ENCODE assay signal across 21 mouse cellular contexts in the genomic region with DNA sequence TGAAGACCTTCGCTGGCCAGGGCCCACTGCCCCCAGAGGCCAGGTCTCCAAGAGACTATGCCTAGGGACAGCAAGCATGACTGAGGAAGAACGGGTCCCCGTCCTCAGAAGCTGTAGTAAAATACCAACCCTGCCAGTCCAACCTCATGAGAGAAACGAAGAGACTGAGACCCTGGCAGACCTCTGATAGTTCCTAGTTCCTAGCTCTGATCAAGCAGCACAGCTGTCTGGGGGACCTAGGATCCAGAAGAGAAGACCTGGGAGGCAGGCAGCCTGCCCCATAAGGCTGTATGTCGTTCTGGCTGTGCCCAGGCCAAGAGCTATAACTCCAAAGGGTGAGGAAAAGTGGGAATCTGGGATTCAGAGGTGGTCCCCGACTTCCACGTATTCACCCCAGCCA. TPM values are rescaled to one million over a fixed set of nuclear protein-coding genes. Genes with fewer than 3 reads are reported as not detected.
DNase-seq lines count a peak whose midpoint lies in the region; ATAC-seq and TF ChIP-seq lines count a peak whose summit lies in the region.
"Had no signal": no experiment of that assay in that cellular context is flagged by ENCODE, and none has a peak within 500 bp of the region (broad histone marks: within the 10 kb centered on the region; RNA-seq: fewer than 3 reads in every experiment).

No protein-coding gene starts in this region.

- no peak for TF ChIP-seq CTCF in stomach, postnatal 0 days (IDR thresholded peaks at IDR 0.05; ENCODE audit: low read depth)

- TF ChIP-seq EP300 in stomach, postnatal 0 days (optimal IDR thresholded peaks at IDR 0.05), result no peak

- H3K9me3 ChIP-seq in hindbrain, embryonic 13.5 days, result no peaks in the 10 kb centered on the region
- H3K9me3 ChIP-seq in hindbrain, embryonic 11.5 days (ENCODE audit: control insufficient read depth, low read length), result no peaks in the 10 kb centered on the region
- no peaks in the 10 kb centered on the region for H3K9me3 ChIP-seq in stomach, embryonic 15.5 days
- H3K9me3 ChIP-seq in stomach, postnatal 0 days (ENCODE audit: control insufficient read depth, low read length), result no peaks in the 10 kb centered on the region
- H3K9me3 ChIP-seq: liver, embryonic 15.5 days; lung, embryonic 15.5 days had no signal

- no peak overlapping the region for H3K9ac ChIP-seq in hindbrain, embryonic 13.5 days
- no peak overlapping the region for H3K9ac ChIP-seq in hindbrain, embryonic 11.5 days (ENCODE audit: low read depth, low read length)
- H3K9ac ChIP-seq in stomach, embryonic 15.5 days, result 0 out of 2 replicates have a peak overlapping the region, but pooled peaks have one; percentile 4
- no peak overlapping the region for H3K9ac ChIP-seq in stomach, postnatal 0 days (ENCODE audit: low read length)
- H3K9ac ChIP-seq: forebrain, postnatal 0 days; liver, embryonic 15.5 days; lung, embryonic 15.5 days had no signal

- DNase-seq in cerebellum, adult 9-11 months, result peak; percentile 49
- no peak for DNase-seq in cerebellum, postnatal 10 days
- DNase-seq in hindbrain, embryonic 11.5 days (ENCODE audit: low spot score), result no peak
- no peak for DNase-seq in stomach, postnatal 0 days (ENCODE audit: low spot score)
- no peak for DNase-seq in spleen, adult 18-20 months
- DNase-seq: adrenal gland, postnatal 36 days; embryo, embryonic 11 days; forebrain, postnatal 0 days; gastrocnemius, postnatal 14 days; heart, adult 11 months; kidney, postnatal 10 days; left cerebral cortex, postnatal 4 days; liver; lung, postnatal 36 days had no signal

- 0 out of 2 replicates have a peak overlapping the region, but pooled peaks have one; percentile 4 for H3K27ac ChIP-seq in hindbrain, embryonic 13.5 days
- H3K27ac ChIP-seq in hindbrain, embryonic 11.5 days (ENCODE audit: low read depth, low read length), result no peak overlapping the region; the same call in 1 of the 2 replicates
- H3K27ac ChIP-seq in stomach, embryonic 15.5 days, result no peak overlapping the region
- H3K27ac ChIP-seq in stomach, postnatal 0 days (replicated peaks), result no peak overlapping the region
- H3K27ac ChIP-seq: liver, embryonic 15.5 days; lung, embryonic 15.5 days had no signal

- peaks cover 86% of the 10 kb centered on the region for H3K4me1 ChIP-seq in hindbrain, embryonic 13.5 days (replicated peaks)
- H3K4me1 ChIP-seq in hindbrain, embryonic 11.5 days (replicated peaks; ENCODE audit: control insufficient read depth, insufficient read depth, low read length), result peaks cover 31% of the 10 kb centered on the region
- H3K4me1 ChIP-seq in stomach, embryonic 15.5 days, result peaks cover 24% of the 10 kb centered on the region
- H3K4me1 ChIP-seq in stomach, postnatal 0 days (replicated peaks; ENCODE audit: control insufficient read depth, insufficient read depth), result no peaks in the 10 kb centered on the region
- H3K4me1 ChIP-seq: liver, embryonic 15.5 days had no signal

- ATAC-seq in hindbrain, embryonic 13.5 days (ENCODE audit: low FRiP score), result no peak
- no peak for ATAC-seq in hindbrain, embryonic 11.5 days (ENCODE audit: low FRiP score)
- ATAC-seq in stomach, embryonic 15.5 days (ENCODE audit: insufficient read depth, low FRiP score, low read depth), result no peak
- no peak for ATAC-seq in stomach, postnatal 0 days (ENCODE audit: low FRiP score, low TSS enrichment)
- ATAC-seq: forebrain, postnatal 0 days had no signal

- H3K4me2 ChIP-seq in hindbrain, embryonic 13.5 days, result no peak overlapping the region
- no peak overlapping the region for H3K4me2 ChIP-seq in hindbrain, embryonic 11.5 days (replicated peaks; ENCODE audit: low read depth, low read length)
- H3K4me2 ChIP-seq in stomach, embryonic 15.5 days, result no peak overlapping the region
- no peak overlapping the region for H3K4me2 ChIP-seq in stomach, postnatal 0 days (replicated peaks; ENCODE audit: low read depth)
- H3K4me2 ChIP-seq: heart, embryonic 11.5 days; liver, embryonic 15.5 days; lung, embryonic 15.5 days had no signal

- H3K4me3 ChIP-seq in hindbrain, embryonic 13.5 days, result no peak overlapping the region
- H3K4me3 ChIP-seq in hindbrain, embryonic 11.5 days (ENCODE audit: low read depth, low read length), result no peak overlapping the region
- no peak overlapping the region for H3K4me3 ChIP-seq in stomach, embryonic 15.5 days (replicated peaks)
- no peak overlapping the region for H3K4me3 ChIP-seq in stomach, postnatal 0 days (ENCODE audit: low read depth, low read length)
- H3K4me3 ChIP-seq: liver, embryonic 15.5 days; lung, embryonic 15.5 days; megakaryocyte, embryonic 14.5 days; myocyte had no signal

- 72% methylated on average over 7 of the region's 7 CpGs for WGBS in hindbrain, embryonic 13.5 days
- 67% methylated on average over 7 of the region's 7 CpGs for WGBS in hindbrain, embryonic 11.5 days
- WGBS in stomach, embryonic 15.5 days, result 57% methylated on average over 7 of the region's 7 CpGs
- WGBS in stomach, postnatal 0 days, result 65% methylated on average over 7 of the region's 7 CpGs

- H3K27me3 ChIP-seq in hindbrain, embryonic 13.5 days, result peaks cover 26% of the 10 kb centered on the region
- H3K27me3 ChIP-seq in hindbrain, embryonic 11.5 days (ENCODE audit: control insufficient read depth, insufficient read depth, low read length), result peaks cover 2% of the 10 kb centered on the region; the same call in 1 of the 2 replicates
- peaks cover 30% of the 10 kb centered on the region for H3K27me3 ChIP-seq in stomach, embryonic 15.5 days (replicated peaks)
- H3K27me3 ChIP-seq in stomach, postnatal 0 days (ENCODE audit: control insufficient read depth, insufficient read depth, low read length), result no peaks in the 10 kb centered on the region

- no peaks in the 10 kb centered on the region for H3K36me3 ChIP-seq in hindbrain, embryonic 13.5 days
- no peaks in the 10 kb centered on the region for H3K36me3 ChIP-seq in hindbrain, embryonic 11.5 days (ENCODE audit: control insufficient read depth, insufficient read depth, low read length)
- H3K36me3 ChIP-seq in stomach, embryonic 15.5 days, result no peaks in the 10 kb centered on the region
- no peaks in the 10 kb centered on the region for H3K36me3 ChIP-seq in stomach, postnatal 0 days (ENCODE audit: control insufficient read depth, insufficient read depth, low read length)
- H3K36me3 ChIP-seq: liver, embryonic 15.5 days; lung, embryonic 15.5 days had no signal

RNA-seq across cellular contexts. Expression of a gene that starts 17.3 kb away (rescaled TPM):
- polyA plus RNA-seq in hindbrain, embryonic 13.5 days (2015; fragmentation: Nextera tagmentation; extraction: Ambion mirVana), result 4.8 and 5.2 TPM in 2 replicates
- polyA plus RNA-seq in hindbrain, embryonic 11.5 days (2014; fragmentation: Nextera tagmentation; extraction: Ambion mirVana), result 2.5 and 3.6 TPM in 2 replicates
- polyA plus RNA-seq in stomach, embryonic 15.5 days (2015; fragmentation: Nextera tagmentation; extraction: Ambion mirVana), result 0.15 and 0.35 TPM in 2 replicates
- 0.16 TPM in 2 replicates for polyA plus RNA-seq in stomach, postnatal 0 days (2015; fragmentation: Nextera tagmentation; extraction: Ambion mirVana)
- polyA plus RNA-seq: myocyte had no signal

RNA-seq across cellular contexts. Expression of a gene that starts 52.4 kb away (rescaled TPM):
- polyA plus RNA-seq in hindbrain, embryonic 13.5 days (2015; fragmentation: Nextera tagmentation; extraction: Ambion mirVana), result 113 and 126 TPM in 2 replicates
- polyA plus RNA-seq in hindbrain, embryonic 11.5 days (2014; fragmentation: Nextera tagmentation; extraction: Ambion mirVana), result 305 and 319 TPM in 2 replicates
- 193 and 215 TPM in 2 replicates for polyA plus RNA-seq in stomach, embryonic 15.5 days (2015; fragmentation: Nextera tagmentation; extraction: Ambion mirVana)
- polyA plus RNA-seq in stomach, postnatal 0 days (2015; fragmentation: Nextera tagmentation; extraction: Ambion mirVana), result 71.1 and 78.4 TPM in 2 replicates
